Mouse (Mus musculus) ES-CJ7 (cell line): ENCODE results near the gene Asb4.
"Not testable (repeated sequence)": the region's sequence is repeated elsewhere in the genome, so short reads cannot be mapped to it uniquely, and the experiment has no call there.

Source experiments
- DNase-seq: peaks from one replicate; pipeline ENCODE4 v3.0.0; 2011; ENCODE audit warnings: low read depth, low spot score

The Asb4 gene

DNA sequence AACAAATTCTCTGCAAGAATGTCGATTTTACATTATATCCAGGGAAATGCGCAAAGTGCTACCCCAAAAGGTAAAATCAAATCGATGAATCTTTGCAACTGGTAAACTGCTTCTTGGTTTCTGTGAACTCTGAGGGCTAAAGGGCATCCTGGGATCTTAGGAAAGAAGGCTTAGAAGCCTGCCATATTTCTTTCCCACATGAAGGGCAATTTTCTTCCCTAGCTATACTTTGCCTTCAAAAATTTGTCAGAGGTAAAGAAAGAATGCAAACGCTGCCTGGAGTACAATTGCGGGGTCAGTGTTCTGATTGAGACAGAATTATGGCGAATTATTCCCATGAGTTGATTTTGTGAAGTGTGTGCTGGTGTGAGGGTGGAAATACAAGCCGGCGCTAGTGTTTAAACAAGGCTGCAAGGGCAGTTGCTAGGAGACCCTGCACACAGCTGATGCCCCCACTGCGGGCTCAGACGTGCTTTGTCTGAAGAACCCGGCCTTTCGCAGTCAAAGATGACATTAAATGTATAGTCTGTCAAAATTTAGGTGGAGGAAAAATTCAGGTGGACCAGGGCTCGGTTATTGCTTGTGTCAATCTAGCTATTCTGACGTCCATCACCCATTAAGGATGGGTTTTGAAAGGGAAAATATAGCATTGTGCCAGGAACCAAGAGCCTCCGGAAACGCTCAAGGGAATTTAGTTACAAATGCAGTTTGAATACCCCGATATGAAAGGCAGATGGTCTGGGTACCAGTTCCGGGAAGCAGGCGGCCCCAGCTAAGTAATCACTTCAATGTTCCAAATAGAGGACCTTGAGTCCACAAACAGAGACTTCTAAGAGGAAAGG, at the start of gene Asb4:
Asb4 (plus strand) TSS at position 51 of the 842 bp plus-strand sequence.
- DNase-seq = no peak

DNA sequence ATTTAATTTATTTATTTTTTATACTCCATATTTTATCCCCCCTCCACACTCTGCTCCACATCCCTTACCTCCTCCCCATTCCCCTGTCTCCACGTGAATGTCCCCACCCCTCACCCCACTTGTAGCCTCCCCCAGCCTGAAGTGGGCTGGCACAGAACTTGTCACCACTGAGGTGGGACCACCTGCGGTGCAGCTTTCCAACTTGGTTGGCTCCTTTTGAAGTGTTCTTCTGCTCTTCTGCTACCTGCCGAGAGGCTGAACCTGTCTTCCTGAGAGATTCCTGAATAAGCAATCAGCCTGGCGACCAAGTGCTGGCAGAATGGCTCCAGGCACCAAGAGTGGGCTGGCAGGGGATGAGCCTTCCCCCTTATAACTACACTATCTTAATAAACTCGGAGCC, 49.2 kb upstream of the Asb4 start:
- peak; percentile 87 for DNase-seq

- peak; percentile 58 for DNase-seq
Measured at GRCm38 (mm10) chr6:5336016-5336415, 47.2 kb upstream of the Asb4 start.

DNA sequence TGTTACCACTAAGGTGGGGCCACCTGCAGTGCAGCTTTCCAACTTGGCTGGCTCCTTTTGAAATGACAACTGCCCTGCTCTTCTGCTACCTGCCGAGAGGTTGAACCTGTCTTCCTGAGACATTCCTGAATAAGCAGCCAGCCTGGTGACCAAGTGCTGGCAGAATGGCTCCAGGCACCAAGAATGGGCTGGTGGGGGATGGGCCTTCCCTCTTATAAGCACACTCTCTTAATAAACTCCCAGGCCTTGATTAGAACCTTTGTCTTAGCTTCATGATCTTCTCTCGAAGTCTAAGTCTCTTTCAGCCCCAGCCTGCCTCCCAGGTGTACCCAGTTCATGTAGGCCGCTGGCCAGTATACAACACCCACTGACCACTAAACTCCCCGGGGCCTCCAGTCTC, 44.4 kb upstream of the Asb4 start:
- not testable (repeated sequence) for DNase-seq

GRCm38 (mm10) chr6:5339283-5339682, 43.9 kb upstream of the Asb4 start:
- not testable (repeated sequence) for DNase-seq

GRCm38 (mm10) chr6:5344255-5344654, 38.9 kb upstream of the Asb4 start:
- no peak for DNase-seq

GRCm38 (mm10) chr6:5357873-5358272, 25.3 kb upstream of the Asb4 start:
- no peak for DNase-seq

DNA sequence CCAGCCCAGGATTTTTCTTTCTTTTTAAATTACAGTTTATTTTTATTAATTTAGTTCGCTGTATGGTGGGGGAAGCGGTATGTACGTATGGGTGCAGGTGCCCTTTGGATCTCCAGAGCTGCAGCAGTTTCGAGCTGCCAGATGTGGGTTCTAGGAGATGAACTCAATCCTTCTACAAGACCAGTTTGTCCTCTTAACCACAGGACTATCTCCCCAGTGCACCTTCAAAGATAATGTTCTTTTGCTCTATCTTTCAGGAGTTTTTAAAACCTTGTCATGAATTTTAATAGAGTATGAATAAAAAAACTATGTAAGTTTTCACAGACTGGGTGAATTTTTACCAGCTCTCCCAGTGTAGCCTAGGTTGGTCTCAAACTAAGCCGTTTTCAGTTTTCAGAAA, 22.8 kb upstream of the Asb4 start:
- DNase-seq = no peak

DNA sequence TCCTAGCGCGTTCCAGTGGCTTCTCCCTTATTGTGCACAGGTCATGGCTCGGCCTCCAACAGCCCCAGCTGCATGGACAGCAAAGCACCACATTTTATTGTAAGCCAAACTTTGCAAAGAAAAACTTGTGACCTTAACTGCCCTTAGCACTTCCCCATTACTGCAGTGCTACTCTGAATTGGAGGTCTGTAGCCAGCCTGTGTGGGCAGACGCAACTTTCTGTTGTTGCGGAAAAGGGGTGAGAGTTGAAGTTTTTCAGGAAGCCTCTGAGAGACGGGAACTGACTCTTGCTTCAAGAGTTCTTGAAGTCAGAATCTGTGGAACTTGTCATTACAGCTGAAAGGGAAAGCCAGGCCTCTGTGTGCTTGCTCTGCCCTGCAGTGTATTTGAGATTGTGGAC, 21.2 kb upstream of the Asb4 start:
- no peak for DNase-seq

DNA sequence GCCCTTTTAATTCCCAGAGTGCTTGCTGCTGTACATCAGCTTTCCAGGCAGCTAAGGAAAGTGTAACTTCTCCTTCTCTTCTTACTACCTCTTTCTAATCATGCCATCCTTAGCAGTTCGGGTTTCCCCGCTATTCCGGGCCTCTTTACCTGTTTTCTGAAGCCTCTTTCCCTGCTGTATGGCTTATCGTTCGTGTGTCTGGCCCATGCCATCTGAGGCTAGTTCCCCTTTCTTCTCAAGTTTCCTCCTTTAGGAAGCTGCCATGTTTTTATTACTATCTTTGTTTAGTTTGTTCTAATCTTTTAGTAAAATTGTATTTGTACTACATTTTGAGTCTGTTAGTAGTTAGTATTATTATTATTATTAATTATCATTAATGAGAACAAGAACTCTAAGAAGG, 17.3 kb upstream of the Asb4 start:
- DNase-seq = no peak

- DNase-seq = no peak
Measured at GRCm38 (mm10) chr6:5376884-5377283, 6.3 kb upstream of the Asb4 start.

- DNase-seq = no peak
Measured at GRCm38 (mm10) chr6:5379048-5379447, 4.1 kb upstream of the Asb4 start.

- peak; percentile 29 for DNase-seq
Measured at GRCm38 (mm10) chr6:5379781-5380623, 3.2 kb upstream of the Asb4 start.

- no peak for DNase-seq
Measured at GRCm38 (mm10) chr6:5380624-5381252, 2.4 kb upstream of the Asb4 start.

- DNase-seq = no peak
Measured at GRCm38 (mm10) chr6:5381918-5382582, 1.1 kb upstream of the Asb4 start.

DNA sequence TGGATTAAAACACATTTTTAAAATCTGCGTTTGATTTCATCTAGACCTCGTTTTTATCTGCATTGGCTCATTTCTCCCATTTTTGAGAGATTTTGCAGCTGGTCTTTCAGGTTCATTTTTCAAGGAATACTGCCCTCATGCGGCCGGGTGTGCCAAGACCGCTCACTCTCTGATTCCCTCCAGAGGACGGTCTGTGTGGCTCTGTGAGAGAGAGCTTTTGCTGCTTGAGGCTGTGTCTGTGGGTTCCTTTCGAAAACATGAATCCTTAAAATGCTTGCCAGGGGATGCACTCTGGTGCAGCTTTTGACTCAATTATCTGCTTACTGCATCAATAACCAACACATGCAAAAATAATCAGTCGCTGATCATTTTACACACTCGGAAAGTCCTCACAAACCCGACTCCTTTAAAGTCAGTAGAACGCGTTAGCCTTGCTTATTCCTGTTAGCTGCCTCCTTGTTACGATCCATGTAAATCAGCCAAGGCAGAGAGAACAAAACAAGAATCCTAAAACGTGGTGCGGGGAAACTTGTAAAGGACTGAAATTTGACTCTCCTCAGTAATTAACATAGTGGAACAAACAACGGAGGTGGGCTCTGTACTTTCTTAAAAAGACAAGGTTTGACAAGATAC, 487 bp upstream of the Asb4 start:
- DNase-seq = peak; percentile 55

GRCm38 (mm10) chr6:5384178-5384490, 948 bp downstream of the Asb4 start:
- DNase-seq = peak; percentile 82

- no peak for DNase-seq
Measured at GRCm38 (mm10) chr6:5385161-5385640, 2.0 kb downstream of the Asb4 start.

DNA sequence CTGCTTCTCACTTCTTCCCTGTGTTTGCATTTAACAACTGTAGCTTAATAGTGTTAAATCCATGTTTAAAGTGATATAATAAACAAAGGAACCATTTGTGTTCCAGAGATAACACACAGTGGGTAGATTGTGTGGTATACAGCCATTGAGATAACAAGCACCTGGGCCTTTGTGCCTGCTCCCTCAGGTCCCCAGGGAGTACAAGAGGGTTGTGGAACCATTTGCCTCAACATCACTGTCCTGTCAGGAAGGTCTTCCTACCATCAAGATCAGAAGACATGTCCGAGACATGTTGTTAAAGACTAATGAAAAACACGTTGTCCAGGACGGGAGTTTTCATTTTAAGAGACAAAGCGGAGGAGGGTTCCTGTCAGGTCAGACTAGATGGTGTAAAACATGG, 3.3 kb downstream of the Asb4 start:
- DNase-seq = no peak

DNA sequence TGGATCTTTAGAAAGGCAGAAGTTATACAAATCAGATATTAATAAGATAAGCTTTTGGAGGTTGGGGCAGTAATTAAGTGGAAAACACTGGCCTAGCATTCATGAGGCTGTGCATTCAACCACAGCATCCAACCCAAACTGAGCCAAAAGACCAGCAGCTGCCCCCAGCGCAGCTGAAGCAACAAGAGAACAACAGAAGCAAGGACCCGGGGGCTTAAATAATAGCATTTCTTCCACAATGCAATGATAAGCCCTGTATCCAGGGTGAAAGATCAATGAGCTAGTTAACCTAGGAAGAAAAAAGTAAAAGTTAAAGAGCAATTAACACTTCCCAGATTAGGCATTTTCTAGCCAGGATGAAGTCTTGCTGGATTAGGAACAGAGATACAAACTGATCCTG, 4.2 kb downstream of the Asb4 start:
- no peak for DNase-seq

GRCm38 (mm10) chr6:5390298-5390697, 7.1 kb downstream of the Asb4 start:
- no peak for DNase-seq
